Mouse (Mus musculus) heart, adult 18-20 months (tissue): ENCODE data around the gene Cdyl. TPM values are rescaled to one million over a fixed set of nuclear protein-coding genes. Genes with fewer than 3 reads are reported as not detected.

Source experiments
- total RNA-seq, 2 experiments: library from RNA; stranded (reverse); gene quantifications; 2 replicates each; pipeline ENCODE4 v1.2.3; 2021

Gene Cdyl
- total RNA-seq, 2 experiments from 2014 or later = 6.4 to 8.6 TPM

Other genes starting within 250 kb of the Cdyl start
- gene Rpp40, start 246.5 kb downstream of the Cdyl start, total RNA-seq = 1 to 10 TPM; 3.5 to 7.3 TPM